Mouse (Mus musculus): ENCODE results near the gene Polr2l.

Gene Polr2l

GRCm38 (mm10) chr7:141467230-141468030, 7.5 kb downstream of the Polr2l start, which contains the start of gene Cd151:
Gene Cd151, plus strand, starts transcription at chr7:141467392.
- peak; percentile 79 for DNase-seq (ENCODE audit: low read depth, low spot score)

- no peak for DNase-seq (ENCODE audit: low read depth, low spot score)
These were observed 8.3 kb downstream of the Polr2l start for GRCm38 (mm10) chr7:141466607-141467148.

DNA sequence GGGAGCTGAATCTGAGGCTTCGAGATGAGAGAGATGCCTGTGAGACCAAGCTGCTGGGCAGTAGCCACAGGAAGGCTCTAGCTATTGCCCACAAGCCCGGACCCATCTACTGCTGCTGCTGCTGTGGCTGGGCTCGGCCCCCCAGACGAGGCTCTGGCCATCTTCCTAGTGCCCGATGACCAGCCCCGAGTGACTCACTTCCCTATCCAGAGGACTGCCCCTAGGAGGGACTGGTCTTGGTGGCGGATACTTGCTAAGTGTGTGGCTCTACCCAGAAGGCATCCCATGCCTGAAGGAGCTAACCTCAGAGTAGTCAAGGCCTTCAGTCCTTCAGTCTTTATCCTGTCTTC, 8.9 kb downstream of the Polr2l start:
- no peak for DNase-seq (ENCODE audit: low read depth, low spot score)

DNA sequence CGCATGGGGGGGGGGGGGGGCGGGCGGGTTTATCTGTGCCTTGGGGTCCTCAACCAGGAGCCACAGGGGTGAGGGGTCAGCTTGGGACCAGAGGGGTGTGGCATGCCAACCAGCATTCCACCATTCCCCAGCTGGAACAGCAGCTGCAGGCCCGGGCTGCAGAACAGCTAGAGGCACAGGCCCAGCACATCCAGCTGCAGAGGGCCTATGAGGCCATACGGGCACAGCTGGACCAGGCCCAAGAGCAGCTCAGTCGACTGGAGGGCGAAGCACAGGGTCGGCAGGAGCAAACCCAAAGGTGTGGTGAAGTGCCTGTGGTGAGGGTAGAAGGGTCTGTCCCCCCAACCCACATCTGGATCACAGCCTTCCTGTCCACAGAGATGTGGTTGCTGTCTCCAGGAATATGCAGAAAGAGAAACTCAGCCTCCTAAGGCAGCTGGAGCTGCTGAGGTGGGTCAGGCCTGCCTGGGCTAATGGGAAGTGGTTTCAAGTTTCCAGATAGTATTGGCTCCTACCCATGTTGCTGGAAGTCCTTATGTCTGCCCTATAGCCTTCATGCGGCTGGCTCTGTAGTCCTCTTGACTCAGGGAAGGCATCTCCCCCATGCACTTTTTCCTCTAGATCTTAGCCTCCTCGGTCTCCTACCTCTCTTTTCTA, 9.4 kb downstream of the Polr2l start:
- no peak for DNase-seq (ENCODE audit: low read depth, low spot score)

DNA sequence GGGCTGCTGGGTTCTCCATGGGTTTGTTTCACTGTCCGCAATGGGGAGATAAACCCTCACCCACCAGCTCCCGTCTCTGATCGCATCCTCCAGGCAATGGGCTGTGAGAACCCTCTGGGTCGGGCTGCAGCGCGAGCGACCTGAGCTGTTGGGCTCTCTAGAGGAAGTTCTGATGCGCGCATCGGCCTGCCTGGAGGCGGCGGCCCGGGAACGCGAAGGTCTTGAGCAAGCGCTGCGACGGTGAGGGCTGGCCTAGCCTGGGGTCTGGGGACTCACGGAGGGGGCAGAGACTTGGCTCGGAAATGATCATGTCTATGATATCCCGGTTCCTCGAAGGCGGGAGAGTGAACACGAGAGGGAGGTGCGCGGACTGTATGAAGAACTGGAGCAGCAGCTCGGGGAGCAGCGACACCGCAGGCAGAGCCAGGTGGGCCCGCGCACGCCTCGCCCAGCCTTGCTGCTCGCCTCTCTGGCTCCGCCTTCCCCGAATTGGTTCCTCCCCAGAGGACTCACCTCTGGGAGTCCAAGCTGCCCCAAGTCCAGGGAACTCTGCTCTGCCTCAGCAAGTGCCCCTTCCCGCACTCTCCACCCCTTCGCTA, 10.2 kb downstream of the Polr2l start:
- no peak for DNase-seq (ENCODE audit: low read depth, low spot score)

DNA sequence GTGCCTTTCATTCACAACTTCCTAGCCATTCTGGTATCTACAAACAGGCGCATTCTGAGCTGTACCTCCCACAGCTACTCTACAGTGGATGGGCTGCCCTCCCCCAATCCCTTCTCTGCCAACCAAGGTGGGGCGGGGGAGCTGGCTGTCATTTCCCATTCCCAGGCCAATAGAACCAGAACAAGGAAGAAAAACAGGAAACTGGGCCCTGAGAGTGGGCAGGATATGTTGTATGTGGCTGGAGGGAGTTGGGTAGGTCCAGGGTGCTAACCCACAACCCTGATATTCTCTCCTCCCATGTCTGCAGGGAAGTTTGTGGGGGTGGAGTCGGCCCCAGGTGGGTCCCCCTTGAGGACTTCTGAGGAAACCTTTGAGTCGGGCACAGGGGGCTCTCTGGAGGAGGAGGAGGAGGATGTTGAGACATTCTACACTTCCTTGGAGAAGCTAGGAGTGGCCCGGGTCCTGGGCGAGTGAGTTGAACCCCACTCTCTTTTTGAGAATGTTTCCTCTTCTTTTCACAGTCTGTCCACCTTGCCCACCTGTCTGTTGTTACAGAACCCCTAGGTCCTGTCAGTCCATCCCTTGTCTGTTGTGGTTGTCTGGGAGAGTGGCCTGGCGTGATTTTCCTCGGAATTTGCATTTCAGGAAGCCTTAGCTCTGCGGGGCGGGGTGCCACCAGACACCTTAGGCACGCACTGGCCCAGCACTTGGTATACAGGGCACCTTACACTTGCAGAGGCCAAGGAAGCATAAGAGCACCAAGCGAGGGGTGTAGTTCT, 10.9 kb downstream of the Polr2l start:
- no peak for DNase-seq (ENCODE audit: low read depth, low spot score)

DNA sequence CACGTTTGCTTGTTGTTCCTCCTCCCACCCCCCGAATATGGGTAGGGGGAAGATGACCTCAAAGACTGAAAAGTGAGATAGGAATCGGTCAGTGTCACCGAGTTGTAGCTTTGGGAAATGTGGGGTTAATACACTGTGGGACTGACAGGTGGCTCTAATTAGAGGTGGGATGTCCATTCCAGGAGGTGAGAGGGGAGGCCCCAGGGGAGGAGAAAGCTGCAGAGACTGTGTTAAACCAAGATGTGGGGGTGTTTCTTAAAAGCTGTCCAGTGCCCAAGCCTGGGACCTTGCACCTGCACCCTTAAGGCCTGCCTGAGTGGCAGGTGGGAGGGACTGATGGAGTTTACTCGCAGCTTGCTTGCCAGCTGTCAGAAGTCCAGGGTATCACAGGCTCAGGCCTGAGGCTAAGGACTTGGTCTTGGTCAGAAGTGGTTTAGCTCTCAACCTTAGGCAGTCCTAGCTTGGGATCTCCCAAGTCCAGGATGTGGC, 12.6 kb downstream of the Polr2l start:
- no peak for DNase-seq (ENCODE audit: low read depth, low spot score)

DNA sequence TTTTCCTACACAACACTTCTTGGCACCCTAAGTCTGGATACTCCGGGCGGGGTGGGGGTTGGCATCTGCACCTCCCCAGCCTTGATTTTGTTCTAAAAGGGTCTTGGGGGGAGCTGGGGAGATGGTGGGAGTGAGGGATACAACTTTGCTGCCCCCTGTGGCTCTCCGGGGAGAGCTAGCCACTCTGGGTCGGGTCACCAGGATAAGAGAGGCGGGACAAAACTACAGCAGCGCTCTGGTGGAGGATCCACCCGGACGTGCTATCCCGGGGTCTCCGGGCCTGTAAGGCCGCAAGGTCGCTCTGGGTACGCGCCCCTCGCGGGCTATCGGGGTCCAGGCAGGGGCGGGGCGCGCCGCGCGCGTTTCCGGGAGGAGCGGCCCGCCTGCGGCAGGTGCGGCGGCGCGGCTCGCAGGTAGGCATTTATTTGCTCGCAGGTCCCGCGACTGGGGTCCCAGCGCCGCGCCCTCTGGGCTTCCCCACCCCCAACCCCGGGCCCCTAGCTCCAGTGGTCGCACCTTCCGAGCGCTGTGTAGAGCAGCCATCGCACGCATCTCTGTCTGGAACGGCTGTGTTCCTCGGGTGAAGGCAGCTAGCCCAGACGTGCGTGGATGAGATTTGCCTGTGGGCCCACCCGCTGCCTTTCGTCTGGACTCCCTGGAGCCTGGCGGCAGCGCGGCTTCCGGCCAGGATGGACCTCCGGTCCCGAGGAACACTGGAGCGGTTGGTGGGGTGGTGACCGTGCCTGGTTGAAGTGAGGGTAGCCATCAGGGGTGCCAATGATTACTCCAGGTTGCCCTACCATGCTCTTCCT, 13.2 kb downstream of the Polr2l start:
- DNase-seq (ENCODE audit: low read depth, low spot score): no peak

DNA sequence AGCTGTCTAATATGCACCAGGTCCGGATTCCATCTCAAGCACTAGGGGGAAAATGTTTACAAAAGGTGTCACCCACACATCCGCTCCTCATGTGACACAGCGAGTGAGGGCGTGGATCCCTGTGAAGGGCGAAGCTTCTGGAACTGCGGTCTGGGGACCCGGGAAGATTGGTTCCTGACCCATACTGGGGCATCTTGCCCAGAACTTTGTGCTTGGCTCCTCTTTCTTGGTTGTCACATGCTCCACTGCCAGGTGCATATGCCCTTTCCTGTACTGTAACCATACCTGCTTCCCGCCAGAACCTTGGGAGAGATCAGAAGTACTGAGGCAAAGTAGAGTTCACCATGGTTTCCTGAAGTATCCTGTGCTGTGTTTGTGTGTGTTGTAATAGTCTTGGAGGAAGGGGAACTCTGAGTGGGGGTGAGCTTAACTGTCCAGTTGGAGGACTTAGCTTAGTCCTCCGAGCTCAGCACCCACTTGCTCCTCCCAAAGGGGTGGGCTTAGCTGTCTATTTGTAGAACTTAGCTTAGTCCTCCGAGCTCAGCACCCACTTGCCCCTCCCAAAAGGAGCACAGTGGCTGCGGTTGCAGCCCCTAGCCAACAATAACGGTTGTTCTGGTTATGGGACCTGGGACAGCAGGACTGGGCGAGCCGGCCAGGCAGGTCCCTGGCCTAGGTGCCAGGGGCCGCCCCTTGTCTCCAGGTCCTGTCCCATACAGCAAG, 14.4 kb downstream of the Polr2l start, which contains the start of gene Cracr2b:
Gene Cracr2b, plus strand, starts transcription at position 704 of the 723 bp plus-strand sequence.
- DNase-seq (ENCODE audit: low read depth, low spot score): no peak

GRCm38 (mm10) chr7:141460001-141460390, 14.9 kb downstream of the Polr2l start:
- no peak for DNase-seq (ENCODE audit: low read depth, low spot score)

DNA sequence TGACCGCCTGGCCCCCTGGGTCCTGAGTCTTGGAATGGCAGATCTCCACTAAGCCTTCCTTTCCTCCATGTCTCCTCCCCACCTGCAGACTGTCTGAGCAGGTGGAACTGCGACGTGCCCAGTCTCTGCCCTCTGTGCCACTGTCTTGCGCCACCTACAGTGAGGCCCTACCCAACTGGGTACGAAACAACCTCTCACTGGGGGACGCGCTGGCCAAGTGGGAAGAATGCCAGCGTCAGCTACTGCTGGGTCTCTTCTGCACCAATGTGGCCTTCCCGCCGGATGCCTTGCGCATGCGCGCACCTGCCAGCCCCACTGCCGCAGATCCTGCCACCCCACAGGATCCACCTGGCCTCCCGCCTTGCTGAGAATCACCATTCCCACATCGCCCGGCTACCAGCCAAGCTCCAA, 15.6 kb downstream of the Polr2l start:
- no peak for DNase-seq (ENCODE audit: low read depth, low spot score)

DNA sequence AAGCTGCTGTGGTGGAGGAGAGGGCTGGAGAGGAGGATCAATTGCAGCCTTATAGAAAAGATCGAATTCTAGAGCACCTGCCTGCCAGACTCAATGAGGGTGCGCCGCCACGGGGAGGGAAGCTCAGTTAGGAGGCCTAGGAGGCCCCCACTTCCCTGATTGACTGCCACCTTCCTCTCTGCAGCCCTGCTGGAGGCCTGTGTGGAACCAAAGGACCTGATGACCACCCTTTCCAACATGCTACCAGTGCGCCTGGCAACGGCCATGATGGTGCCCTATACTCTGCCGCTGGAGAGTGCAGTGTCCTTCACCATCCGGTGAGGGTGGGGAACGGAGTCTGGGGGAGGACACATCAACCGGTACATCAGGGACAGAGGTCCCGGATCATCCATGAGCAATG, 16.3 kb downstream of the Polr2l start:
- DNase-seq (ENCODE audit: low read depth, low spot score): no peak

DNA sequence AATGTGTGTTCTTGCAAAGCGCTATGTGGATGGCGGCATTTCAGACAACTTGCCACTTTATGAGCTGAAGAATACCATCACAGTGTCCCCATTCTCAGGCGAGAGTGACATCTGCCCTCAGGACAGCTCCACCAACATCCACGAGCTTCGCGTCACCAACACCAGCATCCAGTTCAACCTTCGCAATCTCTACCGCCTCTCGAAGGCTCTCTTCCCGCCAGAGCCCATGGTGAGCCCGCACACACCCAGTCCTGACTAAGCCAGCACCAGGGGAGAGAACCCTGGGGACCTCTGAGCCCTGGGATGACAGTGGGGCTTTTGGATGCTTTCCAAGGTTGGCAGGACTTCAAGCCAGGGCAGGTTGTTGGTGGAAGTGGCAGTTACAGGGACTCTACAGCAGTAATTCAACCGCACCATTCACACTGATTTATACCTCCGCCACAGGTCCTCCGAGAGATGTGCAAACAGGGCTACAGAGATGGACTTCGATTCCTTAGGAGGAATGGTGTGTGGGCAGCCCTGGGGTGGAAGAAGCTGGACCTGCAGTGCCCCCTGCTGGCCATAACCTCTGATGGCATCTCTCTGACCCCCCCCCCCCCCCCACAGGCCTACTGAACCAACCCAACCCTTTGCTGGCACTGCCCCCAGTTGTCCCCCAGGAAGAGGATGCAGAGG, 16.8 kb downstream of the Polr2l start:
- no peak for DNase-seq (ENCODE audit: low read depth, low spot score)

DNA sequence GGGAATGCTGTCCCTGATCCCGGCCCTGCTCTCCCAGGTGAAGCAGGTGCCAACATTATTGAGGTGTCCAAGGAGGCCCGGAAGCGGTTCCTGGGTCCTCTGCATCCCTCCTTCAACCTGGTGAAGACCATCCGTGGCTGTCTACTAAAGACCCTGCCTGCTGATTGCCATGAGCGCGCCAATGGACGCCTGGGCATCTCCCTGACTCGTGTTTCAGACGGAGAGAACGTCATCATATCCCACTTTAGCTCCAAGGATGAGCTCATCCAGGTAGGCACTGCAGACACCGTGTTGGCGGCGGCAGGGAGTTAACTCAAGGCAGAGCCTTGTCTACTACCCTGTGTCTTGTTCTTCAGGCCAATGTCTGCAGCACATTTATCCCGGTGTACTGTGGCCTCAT, 17.7 kb downstream of the Polr2l start:
- DNase-seq (ENCODE audit: low read depth, low spot score): no peak

DNA sequence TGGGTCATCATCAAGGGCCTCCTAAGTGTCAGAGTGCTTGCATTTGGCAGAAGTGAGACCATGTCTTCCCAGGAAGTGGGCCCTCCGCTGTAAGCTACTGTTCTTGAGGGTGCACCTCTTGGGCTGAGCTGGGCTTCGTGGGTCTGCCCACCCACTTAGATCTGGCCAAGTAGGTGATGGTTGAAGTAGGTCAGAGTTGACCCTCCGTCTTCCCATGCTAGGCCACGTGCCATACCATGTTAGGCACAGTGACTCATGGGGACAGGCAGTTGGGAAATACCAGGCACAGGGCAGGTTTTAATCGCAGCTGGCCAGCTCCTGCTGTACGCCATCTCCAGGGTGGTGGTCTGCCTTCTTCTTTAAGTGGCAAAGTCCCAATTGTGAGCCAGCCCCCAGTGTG, 18.2 kb downstream of the Polr2l start:
- DNase-seq (ENCODE audit: low read depth, low spot score): no peak

GRCm38 (mm10) chr7:141455610-141456314, 19.2 kb downstream of the Polr2l start:
- no peak for DNase-seq (ENCODE audit: low read depth, low spot score)

GRCm38 (mm10) chr7:141454967-141455551, 19.9 kb downstream of the Polr2l start, which contains the start of gene Pnpla2:
Gene Pnpla2, plus strand, starts transcription at chr7:141455198.
- DNase-seq (ENCODE audit: low read depth, low spot score): peak; percentile 83

DNA sequence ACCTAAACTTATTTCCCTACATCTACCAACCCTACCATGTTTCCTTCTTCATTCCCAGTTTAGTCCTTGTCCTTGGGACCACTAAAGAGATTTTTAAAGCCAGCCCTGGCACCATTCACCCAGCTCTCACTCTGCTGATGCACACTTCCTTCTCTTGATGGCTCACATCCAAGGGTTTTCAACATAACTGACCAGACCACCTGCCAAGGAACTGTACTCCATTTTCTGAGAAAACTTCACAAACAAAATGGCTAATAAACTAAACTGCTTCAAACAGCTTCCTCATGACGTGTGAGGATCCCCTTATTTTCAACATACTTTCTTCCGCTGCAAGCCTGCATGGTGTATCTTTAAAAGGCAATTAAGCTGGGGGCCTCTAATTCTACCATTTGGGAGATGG, 21.3 kb downstream of the Polr2l start:
- DNase-seq (ENCODE audit: low read depth, low spot score): no peak

Measured in c-Kit-negative CD71-positive TER-119-positive erythroid progenitor cells, embryonic 14.5 days (primary cell).